Mouse (Mus musculus): Measurements from ENCODE around the gene Scn7a. TPM values are rescaled to one million over a fixed set of nuclear protein-coding genes. Genes with fewer than 3 reads are reported as not detected.

The Scn7a gene
- polyA plus RNA-seq, 1 experiment from 2014 or later: 0.32 TPM

Other genes starting within 250 kb of the Scn7a start
- 1.7 and 2.9 TPM in 2 replicates for gene Scn9a, start 150.0 kb downstream of the Scn7a start, polyA plus RNA-seq (2015; fragmentation: Nextera tagmentation; extraction: Ambion mirVana)

Data from embryonic facial prominence, embryonic 15.5 days (tissue).